Mouse (Mus musculus): ENCODE results near the gene Fkbp7. TPM values are rescaled to one million over a fixed set of nuclear protein-coding genes. Genes with fewer than 3 reads are reported as not detected.

The Fkbp7 gene
- 8.0 and 10.2 TPM in 2 replicates for polyA plus RNA-seq (2012; ENCODE audit: insufficient read depth, insufficient read length, missing spikeins)

DNA sequence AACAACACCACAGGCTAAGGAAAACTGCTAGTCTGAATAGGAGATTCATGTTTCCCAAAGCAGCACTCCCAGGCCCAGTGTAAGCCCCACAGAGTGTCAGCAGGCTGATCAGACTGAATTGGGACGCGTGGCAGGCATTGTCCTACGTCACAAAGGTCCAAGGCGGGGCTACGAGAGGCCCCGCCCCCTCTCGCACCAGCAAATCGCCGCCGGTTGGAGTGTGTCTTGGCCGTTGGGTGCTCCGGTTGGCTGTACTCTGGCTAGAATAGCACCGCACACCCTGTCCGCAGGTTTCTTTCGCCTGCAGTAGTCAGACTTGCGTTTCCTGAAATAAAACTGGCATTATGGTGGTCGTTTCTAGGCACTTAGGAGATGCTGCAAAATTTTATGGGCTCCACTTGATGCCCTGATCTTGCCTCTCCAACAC, at the start of gene Fkbp7:
Gene Fkbp7, minus strand, starts transcription at position 151 of the 427 bp plus-strand sequence.
- H3K27ac ChIP-seq (ENCODE audit: insufficient read depth, low read depth, low read length) = peak within 1 kb of the TSS; percentile 60
- peaks cover 26% of the 10 kb centered on the region for H3K4me1 ChIP-seq (ENCODE audit: control insufficient read depth, insufficient read depth, low read length)
- TF ChIP-seq CTCF (IDR thresholded peaks at IDR 0.05; ENCODE audit: low read depth, low read length) (no peak), POLR2A (IDR thresholded peaks at IDR 0.05; ENCODE audit: borderline replicate concordance, low read depth, low read length) (no peak)
- H3K4me3 ChIP-seq (ENCODE audit: insufficient read depth, low read length) = peak within 1 kb of the TSS; percentile 79

DNA sequence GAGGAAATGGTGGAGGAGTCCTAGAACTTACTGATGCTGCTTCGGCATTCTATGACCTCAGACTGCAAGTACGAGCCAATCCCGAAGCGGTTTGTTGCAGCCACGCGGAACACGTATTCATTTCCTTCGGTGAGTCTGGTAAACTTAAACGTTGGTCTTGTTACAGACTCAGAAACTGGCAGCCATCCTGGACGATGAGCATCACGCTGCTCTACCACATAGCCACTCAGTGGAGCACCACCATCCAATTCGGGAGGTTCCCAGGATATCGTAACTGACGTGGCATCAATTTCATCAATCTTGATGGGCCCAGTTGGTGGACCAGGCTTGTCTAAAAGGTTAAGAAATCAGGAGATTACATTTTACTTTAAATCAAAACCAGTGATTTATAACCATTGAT, 46.7 kb upstream of the Fkbp7 start:
- Histone ChIP-seq H3K4me3 (ENCODE audit: insufficient read depth, low read length) (no peak overlapping the region), H3K27ac (ENCODE audit: insufficient read depth, low read depth, low read length) (no peak overlapping the region), H3K4me1 (ENCODE audit: control insufficient read depth, insufficient read depth, low read length) (no peaks in the 10 kb centered on the region)
- TF ChIP-seq CTCF (IDR thresholded peaks at IDR 0.05; ENCODE audit: low read depth, low read length) = no peak

DNA sequence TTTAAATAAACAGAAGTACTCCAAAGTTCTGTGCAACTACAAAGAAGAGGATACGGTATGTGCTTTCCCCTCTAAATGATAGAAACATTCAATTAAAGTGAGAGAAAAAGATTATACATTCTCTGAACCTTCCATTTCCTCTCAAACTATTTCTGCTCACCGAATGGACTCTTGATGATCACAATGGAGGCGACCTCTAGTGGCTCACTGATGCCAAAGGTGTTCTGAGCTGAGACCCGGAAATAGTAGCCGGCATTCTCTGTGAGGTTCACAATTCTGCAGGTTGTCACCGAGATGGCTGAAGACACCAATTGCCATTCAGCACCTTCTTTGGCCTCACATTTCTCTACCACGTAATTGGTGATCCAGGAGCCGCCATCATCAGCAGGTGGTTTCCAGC, 42.1 kb upstream of the Fkbp7 start:
- no peak for TF ChIP-seq POLR2A (IDR thresholded peaks at IDR 0.05; ENCODE audit: borderline replicate concordance, low read depth, low read length)
- no peak for TF ChIP-seq CTCF (IDR thresholded peaks at IDR 0.05; ENCODE audit: low read depth, low read length)
- Histone ChIP-seq H3K4me1 (ENCODE audit: control insufficient read depth, insufficient read depth, low read length) (no peaks in the 10 kb centered on the region), H3K27ac (ENCODE audit: insufficient read depth, low read depth, low read length) (no peak overlapping the region), H3K4me3 (ENCODE audit: insufficient read depth, low read length) (no peak overlapping the region)

DNA sequence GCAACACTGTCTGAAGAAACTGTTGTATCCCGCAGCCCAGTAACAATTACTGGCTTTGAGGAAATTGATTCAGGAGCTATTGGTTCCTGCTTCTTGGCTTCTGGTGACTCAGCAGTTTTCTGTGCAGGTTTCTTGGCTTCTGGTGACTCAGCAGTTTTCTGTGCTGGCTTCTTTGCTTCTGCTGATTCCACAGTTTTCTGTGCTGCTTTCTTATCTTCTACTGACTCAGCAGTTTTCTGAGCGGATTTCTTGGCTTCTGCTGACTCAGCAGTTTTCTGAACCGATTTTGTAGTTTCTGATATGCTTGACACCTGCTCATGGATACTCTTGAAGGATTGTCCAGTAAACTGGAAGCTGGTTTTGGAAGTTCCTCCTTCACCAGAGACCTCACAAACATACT, 35.6 kb upstream of the Fkbp7 start:
- TF ChIP-seq CTCF (IDR thresholded peaks at IDR 0.05; ENCODE audit: low read depth, low read length) (no peak), POLR2A (IDR thresholded peaks at IDR 0.05; ENCODE audit: borderline replicate concordance, low read depth, low read length) (no peak)
- no peak overlapping the region for H3K4me3 ChIP-seq (ENCODE audit: insufficient read depth, low read length)
- H3K4me1 ChIP-seq (ENCODE audit: control insufficient read depth, insufficient read depth, low read length) = no peaks in the 10 kb centered on the region
- no peak overlapping the region for H3K27ac ChIP-seq (ENCODE audit: insufficient read depth, low read depth, low read length)

DNA sequence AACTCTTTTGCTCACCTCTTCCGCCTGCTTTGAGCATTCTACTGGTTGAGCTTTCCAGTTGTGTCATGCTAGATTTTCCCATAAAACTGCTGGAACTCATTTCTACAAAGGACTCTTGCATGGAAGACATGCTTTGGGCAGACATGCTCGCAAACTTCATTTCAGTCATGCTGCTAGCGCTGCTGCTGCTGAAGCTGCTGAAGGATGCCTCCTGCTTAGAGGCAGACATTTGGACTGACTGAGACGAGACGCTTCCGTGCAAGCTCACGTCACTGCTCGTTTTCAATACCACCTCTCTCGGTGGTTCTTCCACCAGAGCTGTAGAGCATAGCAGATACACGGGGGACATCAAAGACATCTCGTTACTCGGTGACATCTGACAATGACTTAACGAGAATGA, 32.7 kb upstream of the Fkbp7 start:
- TF ChIP-seq CTCF (IDR thresholded peaks at IDR 0.05; ENCODE audit: low read depth, low read length) = no peak
- TF ChIP-seq POLR2A (IDR thresholded peaks at IDR 0.05; ENCODE audit: borderline replicate concordance, low read depth, low read length) = no peak
- no peak overlapping the region for H3K4me3 ChIP-seq (ENCODE audit: insufficient read depth, low read length)
- no peaks in the 10 kb centered on the region for H3K4me1 ChIP-seq (ENCODE audit: control insufficient read depth, insufficient read depth, low read length)
- no peak overlapping the region for H3K27ac ChIP-seq (ENCODE audit: insufficient read depth, low read depth, low read length)

DNA sequence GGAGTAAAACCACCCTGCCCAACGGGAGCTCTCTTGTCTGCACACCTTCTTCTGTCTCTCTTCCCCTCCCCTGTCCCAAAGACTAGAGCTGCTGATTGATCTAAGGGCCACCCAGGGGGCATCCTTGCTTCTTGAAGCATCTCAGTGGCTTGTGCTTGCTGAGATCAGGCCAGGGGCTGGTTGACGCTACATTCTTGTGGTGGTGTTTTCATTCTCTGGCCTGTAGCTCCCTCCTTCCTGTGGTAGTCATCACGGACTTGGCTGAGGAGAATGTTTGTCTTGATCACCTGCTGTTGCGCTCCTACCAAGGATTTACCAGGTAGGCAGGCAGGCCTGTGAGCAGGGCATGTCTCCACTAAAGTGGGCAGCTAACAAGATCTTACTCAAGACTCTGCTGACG, 29.8 kb upstream of the Fkbp7 start:
- Histone ChIP-seq H3K27ac (ENCODE audit: insufficient read depth, low read depth, low read length) (no peak overlapping the region), H3K4me1 (ENCODE audit: control insufficient read depth, insufficient read depth, low read length) (peaks cover 6% of the 10 kb centered on the region), H3K4me3 (ENCODE audit: insufficient read depth, low read length) (no peak overlapping the region)
- TF ChIP-seq CTCF (IDR thresholded peaks at IDR 0.05; ENCODE audit: low read depth, low read length) = no peak
- no peak for TF ChIP-seq POLR2A (IDR thresholded peaks at IDR 0.05; ENCODE audit: borderline replicate concordance, low read depth, low read length)

DNA sequence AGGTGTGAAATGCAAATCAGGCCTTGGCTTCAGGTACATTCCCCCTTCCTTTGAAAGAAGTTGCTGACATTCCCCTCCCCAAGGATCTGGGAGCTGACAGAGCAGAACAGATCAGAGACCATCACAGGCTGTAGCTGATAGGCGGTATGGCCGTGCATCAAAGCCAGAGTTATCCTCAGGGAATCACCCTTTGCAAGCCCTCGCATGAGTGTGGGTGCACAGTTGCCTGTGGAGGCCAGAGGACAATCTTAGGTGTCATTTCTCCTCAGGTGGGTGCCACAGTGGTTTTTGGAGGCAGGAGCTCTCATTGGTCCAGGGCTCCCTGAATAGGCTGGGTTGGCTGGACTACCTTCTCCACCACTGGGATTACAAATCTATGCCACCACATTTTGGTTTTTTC, 29.3 kb upstream of the Fkbp7 start:
- TF ChIP-seq POLR2A (IDR thresholded peaks at IDR 0.05; ENCODE audit: borderline replicate concordance, low read depth, low read length) (no peak), CTCF (IDR thresholded peaks at IDR 0.05; ENCODE audit: low read depth, low read length) (no peak)
- H3K4me1 ChIP-seq (ENCODE audit: control insufficient read depth, insufficient read depth, low read length) = peaks cover 6% of the 10 kb centered on the region
- no peak overlapping the region for H3K4me3 ChIP-seq (ENCODE audit: insufficient read depth, low read length)
- H3K27ac ChIP-seq (ENCODE audit: insufficient read depth, low read depth, low read length) = no peak overlapping the region

DNA sequence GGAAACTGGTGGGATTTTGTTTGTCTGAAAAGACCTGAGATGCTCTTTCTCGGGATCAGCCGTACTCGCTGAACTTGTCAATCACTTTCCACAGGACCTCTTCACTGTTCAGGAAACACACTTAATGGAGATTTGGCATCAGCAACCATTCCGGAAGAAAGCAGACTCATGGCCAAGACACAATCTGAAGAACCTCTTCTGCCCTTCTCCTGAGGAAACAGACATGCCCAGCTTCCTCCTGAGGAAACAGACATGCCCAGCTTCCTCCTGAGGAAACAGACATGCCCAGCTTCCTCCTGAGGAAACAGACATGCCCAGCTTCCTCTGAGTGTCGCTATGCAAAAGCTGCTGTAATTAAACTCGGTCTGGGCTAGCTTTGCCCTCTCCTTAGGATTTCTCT, 22.4 kb upstream of the Fkbp7 start:
- TF ChIP-seq POLR2A (IDR thresholded peaks at IDR 0.05; ENCODE audit: borderline replicate concordance, low read depth, low read length) (no peak), CTCF (IDR thresholded peaks at IDR 0.05; ENCODE audit: low read depth, low read length) (no peak)
- no peak overlapping the region for H3K4me3 ChIP-seq (ENCODE audit: insufficient read depth, low read length)
- peaks cover 18% of the 10 kb centered on the region for H3K4me1 ChIP-seq (ENCODE audit: control insufficient read depth, insufficient read depth, low read length)
- H3K27ac ChIP-seq (ENCODE audit: insufficient read depth, low read depth, low read length) = peak overlapping the region; percentile 47

DNA sequence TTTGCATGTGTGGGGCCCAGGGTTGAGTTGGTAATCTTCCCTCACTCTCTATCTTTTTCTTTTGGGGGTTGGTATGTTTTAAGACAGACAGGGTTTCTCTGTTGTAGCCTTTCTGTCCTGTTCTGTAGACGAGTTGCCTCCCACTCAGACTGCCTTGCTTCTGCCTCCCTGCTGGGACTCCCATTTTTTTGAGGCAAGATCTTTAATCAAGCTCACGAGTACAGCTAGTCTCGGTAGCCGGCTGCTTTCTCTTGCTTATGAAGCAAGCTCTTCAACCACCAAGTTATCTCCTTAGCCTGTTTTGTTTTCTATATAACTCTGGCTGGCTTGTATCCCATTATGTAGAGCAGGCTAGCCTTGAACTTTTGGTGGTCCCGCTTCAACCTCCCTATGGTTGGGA, 20.8 kb upstream of the Fkbp7 start:
- no peak for TF ChIP-seq POLR2A (IDR thresholded peaks at IDR 0.05; ENCODE audit: borderline replicate concordance, low read depth, low read length)
- no peak for TF ChIP-seq CTCF (IDR thresholded peaks at IDR 0.05; ENCODE audit: low read depth, low read length)
- Histone ChIP-seq H3K4me1 (ENCODE audit: control insufficient read depth, insufficient read depth, low read length) (peaks cover 15% of the 10 kb centered on the region), H3K27ac (ENCODE audit: insufficient read depth, low read depth, low read length) (no peak overlapping the region), H3K4me3 (ENCODE audit: insufficient read depth, low read length) (no peak overlapping the region)

DNA sequence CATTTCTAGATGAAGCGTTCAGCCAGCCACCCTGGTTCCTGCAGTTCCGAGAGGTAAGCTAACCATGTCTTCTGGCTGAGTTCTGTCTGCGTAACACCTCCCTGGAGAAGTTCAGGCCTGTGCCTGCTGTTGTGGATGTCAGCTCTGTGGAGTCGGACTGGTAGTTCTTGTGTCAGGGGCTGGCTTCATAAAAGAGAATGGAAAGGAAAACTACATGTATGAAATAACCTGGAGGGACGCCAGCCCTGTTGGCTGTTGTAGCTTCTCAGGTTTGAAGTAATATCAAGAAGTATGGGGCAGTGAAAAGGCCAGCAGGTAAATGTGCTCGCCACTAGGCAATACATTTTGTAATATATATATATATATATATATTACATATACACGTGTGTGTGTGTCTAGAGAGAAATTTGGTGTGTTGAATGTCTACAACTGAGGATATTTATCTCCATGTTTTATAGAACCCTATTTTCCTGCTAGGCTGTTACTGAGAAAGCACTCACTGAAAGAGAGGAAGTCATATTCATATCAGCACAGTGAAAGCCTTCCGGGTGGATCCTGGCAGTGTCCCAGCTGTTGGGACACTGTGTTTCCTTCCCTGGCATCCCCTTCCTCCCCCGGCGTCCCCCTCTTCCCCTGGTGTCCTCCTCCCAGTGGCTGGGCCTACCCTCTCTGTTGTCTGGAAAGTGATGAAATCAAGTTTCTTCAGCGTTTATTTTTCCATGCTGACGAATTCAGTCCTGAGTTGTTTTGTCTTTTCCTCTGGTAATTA, 17.7 kb upstream of the Fkbp7 start:
- H3K27ac ChIP-seq (ENCODE audit: insufficient read depth, low read depth, low read length) = peak overlapping the region; percentile 47
- H3K4me3 ChIP-seq (ENCODE audit: insufficient read depth, low read length) = no peak overlapping the region
- no peak for TF ChIP-seq CTCF (IDR thresholded peaks at IDR 0.05; ENCODE audit: low read depth, low read length)
- TF ChIP-seq POLR2A (IDR thresholded peaks at IDR 0.05; ENCODE audit: borderline replicate concordance, low read depth, low read length) = no peak
- H3K4me1 ChIP-seq (ENCODE audit: control insufficient read depth, insufficient read depth, low read length) = peaks cover 13% of the 10 kb centered on the region

All from bone marrow macrophage, adult 2 months (primary cell).